Mouse (Mus musculus) myocyte (in vitro differentiated cells): ENCODE data around the gene Klrb1b. TPM values are rescaled to one million over a fixed set of nuclear protein-coding genes. Genes with fewer than 3 reads are reported as not detected.

Experiments used
- H3K27me3 ChIP-seq: one replicate; pipeline ENCODE4 v1.6.1; 2011; ENCODE audit not compliant: control insufficient read depth, insufficient read depth, insufficient read length
- H3K36me3 ChIP-seq: one replicate; pipeline ENCODE4 v1.6.1; 2011; ENCODE audit not compliant: control insufficient read depth, insufficient read depth
- H3K4me2 ChIP-seq: one replicate; pipeline ENCODE4 v1.6.1; 2011; ENCODE audit warnings: low read depth, control low read depth
- H3K4me3 ChIP-seq: one replicate; pipeline ENCODE4 v1.5.1; 2011; ENCODE audit warnings: mild to moderate bottlenecking, control low read depth, moderate library complexity
- H3K79me2 ChIP-seq: one replicate; pipeline ENCODE4 v1.6.1; 2011; ENCODE audit not compliant: control insufficient read depth, insufficient read depth
- H3ac ChIP-seq: one replicate; pipeline ENCODE4 v1.6.1; 2011; ENCODE audit not compliant: control insufficient read depth, insufficient read length
- CEBPB ChIP-seq: IDR thresholded peaks from 2 replicates; pipeline ENCODE4 v1.6.1; 2011; ENCODE audit warnings: mild to moderate bottlenecking, moderate library complexity; ENCODE audit not compliant: poor library complexity, insufficient read depth, severe bottlenecking
- E2F4 ChIP-seq: IDR thresholded peaks from one replicate; pipeline ENCODE4 v1.6.1; 2011; ENCODE audit warnings: mild to moderate bottlenecking, control low read depth, moderate library complexity; ENCODE audit not compliant: insufficient read depth
- MAX ChIP-seq: IDR thresholded peaks from one replicate; pipeline ENCODE4 v1.6.1; 2011; ENCODE audit warnings: low read depth, mild to moderate bottlenecking, control low read depth
- MYOD1 ChIP-seq, 3 experiments: IDR thresholded peaks; one replicate each; pipeline ENCODE4 v1.6.1; 2011; ENCODE audit warnings: control low read depth in 2 of 3, low read depth in 2 of 3, mild to moderate bottlenecking in 2 of 3, moderate library complexity in 1 of 3; ENCODE audit not compliant: insufficient read length in 2 of 3, control insufficient read depth in 1 of 3
- MYOG ChIP-seq, 3 experiments: IDR thresholded peaks; one replicate each; pipeline ENCODE4 v1.6.1; 2011; ENCODE audit warnings: control low read depth in 2 of 3, low read depth in 2 of 3, mild to moderate bottlenecking in 2 of 3; ENCODE audit not compliant: insufficient read length in 2 of 3, control insufficient read depth in 1 of 3, insufficient read depth in 1 of 3
- POLR2A ChIP-seq: IDR thresholded peaks from one replicate; pipeline ENCODE4 v1.6.1; 2011; ENCODE audit warnings: low read depth, mild to moderate bottlenecking, control low read depth, moderate library complexity; ENCODE audit not compliant: insufficient read length
- POLR2AphosphoS2 ChIP-seq: IDR thresholded peaks from one replicate; pipeline ENCODE4 v1.6.1; 2011; ENCODE audit warnings: low read depth, control low read depth; ENCODE audit not compliant: insufficient read length
- REST ChIP-seq: IDR thresholded peaks from one replicate; pipeline ENCODE4 v1.6.1; 2011; ENCODE audit warnings: mild to moderate bottlenecking, control low read depth, moderate library complexity; ENCODE audit not compliant: insufficient read depth, insufficient read length
- SRF ChIP-seq: IDR thresholded peaks from one replicate; pipeline ENCODE4 v1.6.1; 2011; ENCODE audit warnings: low read depth; ENCODE audit not compliant: control insufficient read depth, insufficient read length
- TCF12 ChIP-seq: IDR thresholded peaks from one replicate; pipeline ENCODE4 v1.6.1; 2011; ENCODE audit warnings: mild to moderate bottlenecking, control low read depth; ENCODE audit not compliant: poor library complexity, insufficient read depth, severe bottlenecking
- TCF3 ChIP-seq: IDR thresholded peaks from one replicate; pipeline ENCODE4 v1.6.1; 2011; ENCODE audit warnings: low read depth, control low read depth; ENCODE audit not compliant: insufficient read length
- USF1 ChIP-seq: IDR thresholded peaks from one replicate; pipeline ENCODE4 v1.6.1; 2011; ENCODE audit warnings: low read depth, mild to moderate bottlenecking, control low read depth, moderate library complexity
- polyA plus RNA-seq: library from polyadenylated mRNA; unstranded; fragments of >200 nt; fragmentation: generic; extraction: Trizol; gene quantifications from one replicate; pipeline ENCODE4 v1.2.1, GENCODE M21; 2012; ENCODE audit warnings: missing spikeins

Gene Klrb1b
- polyA plus RNA-seq, 1 experiment, result not detected

DNA sequence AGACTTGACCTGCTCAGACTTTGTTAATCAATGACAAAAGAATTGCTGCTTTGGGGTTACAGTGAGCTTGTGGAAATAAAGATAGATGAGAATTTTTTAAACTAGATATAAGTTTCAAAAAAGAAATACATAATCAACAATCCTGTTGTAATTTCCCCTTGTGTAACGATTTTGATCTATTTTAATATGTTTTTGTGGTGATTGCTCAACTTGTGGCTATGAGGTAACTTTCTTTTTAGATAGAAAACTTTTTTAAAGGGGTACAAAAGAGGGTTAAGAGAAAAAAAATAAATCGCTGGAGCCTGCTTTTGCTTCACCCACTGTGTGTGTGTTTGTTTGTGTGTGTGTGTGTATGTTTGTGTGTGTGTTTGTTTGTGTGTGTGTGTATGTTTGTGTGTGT lies 25.0 kb upstream of the Klrb1b start:
- Histone ChIP-seq H3K4me2 (no peak overlapping the region), H3ac (no peak overlapping the region), H3K27me3 (no peaks in the 10 kb centered on the region), H3K4me3 (no peak overlapping the region), H3K79me2 (no peaks in the 10 kb centered on the region), H3K36me3 (no peaks in the 10 kb centered on the region)
- TF ChIP-seq SRF (no peak), MAX (no peak), MYOD1 (IDR thresholded peaks at IDR 0.05; ENCODE audit: control insufficient read depth in 1 of 3, insufficient read length in 2 of 3, low read depth in 2 of 3) (no peak), REST (no peak), E2F4 (no peak), POLR2A (no peak), TCF12 (no peak), USF1 (no peak), MYOG (IDR thresholded peaks at IDR 0.05; ENCODE audit: control insufficient read depth in 1 of 3, insufficient read depth in 1 of 3, insufficient read length in 2 of 3, low read depth in 2 of 3) (no peak), CEBPB (no peak), POLR2AphosphoS2 (no peak)

DNA sequence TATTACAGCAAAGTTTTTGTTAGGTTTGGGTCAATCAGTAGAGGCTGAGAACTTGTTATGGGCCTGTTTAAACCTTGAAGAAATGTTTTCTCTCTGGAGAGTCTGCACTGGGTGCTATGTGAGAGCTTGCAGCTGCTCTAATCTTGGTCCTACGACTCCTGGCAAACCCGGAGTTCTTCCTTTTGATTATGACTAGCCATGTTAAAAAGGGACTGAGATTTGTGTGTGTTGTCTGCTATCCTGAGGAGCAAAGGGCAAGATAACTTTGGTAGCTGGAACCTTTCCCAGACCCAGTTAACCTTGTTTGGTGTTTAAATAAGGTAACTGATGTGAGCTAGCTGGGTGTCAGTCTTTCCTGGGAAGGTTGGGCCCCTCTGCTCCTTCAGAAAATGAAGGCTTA lies 24.5 kb upstream of the Klrb1b start:
- TF ChIP-seq USF1 (no peak), CEBPB (no peak), TCF3 (no peak), TCF12 (no peak)
- no peaks in the 10 kb centered on the region for H3K79me2 ChIP-seq
- no peaks in the 10 kb centered on the region for H3K27me3 ChIP-seq

DNA sequence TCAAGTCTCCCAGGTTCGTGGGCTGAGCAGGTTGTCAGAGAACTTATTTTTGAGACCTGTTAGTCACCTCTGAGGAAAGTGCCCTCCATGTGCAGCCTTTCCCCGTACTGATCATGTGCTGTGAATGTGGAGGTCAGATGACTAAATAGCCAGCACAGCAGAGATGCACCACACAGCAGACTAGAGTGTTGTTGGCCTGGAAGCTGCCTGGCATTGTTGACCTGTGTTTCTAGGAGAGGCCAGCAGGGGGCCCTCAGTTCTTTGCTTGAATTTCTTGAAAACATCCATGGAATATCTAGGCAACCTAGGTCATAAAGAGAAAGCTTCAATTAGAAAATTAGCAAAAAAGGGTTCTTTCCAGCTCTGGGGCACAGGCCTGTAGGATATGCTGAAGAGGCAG lies 23.8 kb upstream of the Klrb1b start:
- no peak overlapping the region for H3K4me3 ChIP-seq
- no peak for TF ChIP-seq REST
- no peak for TF ChIP-seq MAX
- TF ChIP-seq MYOG (IDR thresholded peaks at IDR 0.05; ENCODE audit: control insufficient read depth in 1 of 3, insufficient read depth in 1 of 3, insufficient read length in 2 of 3, low read depth in 2 of 3), result no peak
- TF ChIP-seq SRF, result no peak
- TF ChIP-seq USF1, result no peak
- TF ChIP-seq TCF3, result no peak
- TF ChIP-seq E2F4, result no peak

More for the DNA sequence above, 24.5 kb upstream of the Klrb1b start:
- H3ac ChIP-seq, result no peak overlapping the region
- no peak overlapping the region for H3K4me2 ChIP-seq
- H3K36me3 ChIP-seq, result no peaks in the 10 kb centered on the region
- H3K4me3 ChIP-seq, result no peak overlapping the region

DNA sequence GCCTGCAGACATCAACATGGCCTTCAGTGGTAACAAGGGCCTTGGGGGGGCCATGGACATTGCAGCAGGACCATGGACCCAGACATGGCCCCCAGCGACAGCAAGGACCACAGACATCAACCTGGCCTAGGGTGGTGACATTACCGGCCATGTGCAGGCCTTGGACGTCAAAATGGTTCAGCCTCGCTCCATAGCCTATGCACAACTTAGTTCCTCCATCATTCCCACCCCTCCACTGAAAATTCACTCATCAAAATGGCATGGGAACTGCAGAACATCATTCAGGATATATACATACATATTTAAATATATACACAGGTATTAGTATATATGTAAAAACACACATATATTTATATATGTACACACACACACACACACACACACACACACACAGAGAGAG lies 21.3 kb upstream of the Klrb1b start:
- no peak overlapping the region for H3ac ChIP-seq
- no peak for TF ChIP-seq MYOG (IDR thresholded peaks at IDR 0.05; ENCODE audit: control insufficient read depth in 1 of 3, insufficient read depth in 1 of 3, insufficient read length in 2 of 3, low read depth in 2 of 3)
- no peaks in the 10 kb centered on the region for H3K36me3 ChIP-seq
- no peak overlapping the region for H3K4me3 ChIP-seq
- H3K4me2 ChIP-seq, result no peak overlapping the region
- no peaks in the 10 kb centered on the region for H3K27me3 ChIP-seq
- H3K79me2 ChIP-seq, result no peaks in the 10 kb centered on the region

More for the DNA sequence above, 23.8 kb upstream of the Klrb1b start:
- Histone ChIP-seq H3K79me2 (no peaks in the 10 kb centered on the region), H3K36me3 (no peaks in the 10 kb centered on the region), H3K27me3 (no peaks in the 10 kb centered on the region), H3ac (no peak overlapping the region), H3K4me2 (no peak overlapping the region)

DNA sequence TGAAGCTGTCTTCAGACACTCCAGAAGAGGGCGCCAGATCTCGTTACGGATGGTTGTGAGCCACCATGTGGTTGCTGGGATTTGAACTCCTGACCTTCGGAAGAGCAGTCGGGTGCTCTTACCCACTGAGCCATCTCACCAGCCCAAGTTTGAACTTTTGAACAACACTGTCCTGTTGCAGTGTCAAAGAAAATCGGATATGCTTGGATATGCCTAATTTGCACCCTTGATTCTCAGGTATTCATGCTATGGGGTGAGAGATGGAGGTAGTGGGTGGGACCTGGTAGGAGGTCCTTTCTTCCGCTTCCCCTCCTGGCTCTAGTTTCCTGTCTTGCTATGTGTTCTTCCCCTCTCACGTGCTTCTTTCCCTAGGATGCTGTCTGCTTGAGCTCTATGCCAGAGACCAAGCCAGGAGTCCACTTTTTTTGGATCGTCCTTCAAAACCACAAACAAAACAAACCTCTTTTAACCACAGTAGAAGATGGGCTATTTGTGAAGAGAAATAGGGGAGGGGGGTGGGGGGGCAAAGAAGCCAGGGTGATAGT lies 19.9 kb upstream of the Klrb1b start:
- no peak overlapping the region for H3ac ChIP-seq
- no peaks in the 10 kb centered on the region for H3K36me3 ChIP-seq
- no peaks in the 10 kb centered on the region for H3K79me2 ChIP-seq
- H3K27me3 ChIP-seq, result no peaks in the 10 kb centered on the region
- H3K4me2 ChIP-seq, result no peak overlapping the region
- H3K4me3 ChIP-seq, result no peak overlapping the region
- TF ChIP-seq E2F4 (no peak), MYOG (IDR thresholded peaks at IDR 0.05; ENCODE audit: control insufficient read depth in 1 of 3, insufficient read depth in 1 of 3, insufficient read length in 2 of 3, low read depth in 2 of 3) (no peak), USF1 (no peak), TCF12 (no peak), REST (no peak), POLR2AphosphoS2 (no peak), MYOD1 (IDR thresholded peaks at IDR 0.05; ENCODE audit: control insufficient read depth in 1 of 3, insufficient read length in 2 of 3, low read depth in 2 of 3) (no peak), SRF (no peak)
